Mouse (Mus musculus): ENCODE data around the gene Gm10065.
"Not testable (repeated sequence)": the region's sequence is repeated elsewhere in the genome, so short reads cannot be mapped to it uniquely, and the experiment has no call there.

DNA sequence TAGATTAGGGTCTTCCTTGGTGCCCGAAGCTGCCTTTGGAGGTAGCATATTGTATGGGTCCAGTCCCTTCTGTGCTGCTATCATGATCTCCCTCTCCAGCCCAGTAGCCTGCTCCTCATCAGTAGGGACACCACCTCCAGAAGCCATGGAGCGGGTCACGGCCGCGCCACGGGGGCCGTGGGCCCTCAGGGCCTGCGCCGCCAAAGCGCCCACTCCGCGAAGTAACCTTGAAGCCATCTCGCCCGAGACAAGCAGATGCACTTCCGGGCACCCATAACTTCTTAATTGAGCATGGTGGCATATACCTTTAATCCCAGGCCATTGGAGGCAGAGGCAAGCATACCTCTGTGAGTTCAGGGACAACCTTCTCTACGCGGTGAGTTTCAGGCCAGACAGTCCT, 21.9 kb upstream of the Gm10065 start, which contains the start of gene Gm11273:
- not testable (repeated sequence) for TF ChIP-seq TAL1, GATA1 (IDR thresholded peaks at IDR 0.05; ENCODE audit: low read length)
